Mouse (Mus musculus): Measurements from ENCODE around the gene Tecpr1. TPM values are rescaled to one million over a fixed set of nuclear protein-coding genes. Genes with fewer than 3 reads are reported as not detected.

The Tecpr1 gene
- total RNA-seq, 2 experiments from 2014 or later, result 15.4 to 19.1 TPM

- DNase-seq, result no peak
- intact Hi-C loops (cut with DNase I), result no loop called here
- no peak overlapping the region for H3K4me3 ChIP-seq
- H3K27ac ChIP-seq, result no peak overlapping the region
- TF ChIP-seq CTCF (IDR thresholded peaks at IDR 0.05), result no peak
Observed at GRCm38 (mm10) chr5:144149530-144149929, 73.9 kb downstream of the Tecpr1 start.

GRCm38 (mm10) chr5:144146898-144147297, 76.5 kb downstream of the Tecpr1 start:
- intact Hi-C loops (cut with DNase I), result no loop called here
- DNase-seq, result no peak
- TF ChIP-seq CTCF (IDR thresholded peaks at IDR 0.05), result no peak
- H3K27ac ChIP-seq, result no peak overlapping the region
- no peak overlapping the region for H3K4me3 ChIP-seq

Other genes with a start within 250 kb of the Tecpr1 start
- 10 to 100 TPM; 39.7 to 43.7 TPM for gene Ccz1, start 208.7 kb downstream of the Tecpr1 start, total RNA-seq (2021)
- gene Ocm, start 196.9 kb downstream of the Tecpr1 start, total RNA-seq (2021), result not detected
- gene Lmtk2, start 123.2 kb downstream of the Tecpr1 start, total RNA-seq (2021), result 10 to 100 TPM; 24.7 to 25.0 TPM
- not detected for gene Bhlha15, start 33.3 kb downstream of the Tecpr1 start, total RNA-seq (2021)
- gene Bri3, start 20.8 kb upstream of the Tecpr1 start, total RNA-seq (2021), result 10 to 100 TPM; 36.4 to 45.7 TPM
- gene Baiap2l1, start 134.5 kb upstream of the Tecpr1 start, total RNA-seq (2021), result under 1 TPM; 0.13 to 0.53 TPM